Mouse (Mus musculus) MEL (cell line): ENCODE measurements around the gene Atp6v0a4.
A peak's percentile ranks its signal among the peaks of the same experiment; 100 is the strongest.

Experiments
- CTCF ChIP-seq, 3 experiments: IDR thresholded peaks in 2 of 3; conservative IDR thresholded peaks in 1 of 3; 2 replicates each; pipeline ENCODE4 v1.5.1; 2011 to 2012; ENCODE audit warnings: low read length in 3 of 3, low read depth in 2 of 3, mild to moderate bottlenecking in 2 of 3, improper control_type of control experiment in 1 of 3, inconsistent platforms in 1 of 3, mixed read lengths in 1 of 3, moderate library complexity in 1 of 3; ENCODE audit not compliant: control insufficient read depth in 1 of 3, insufficient read depth in 1 of 3, poor library complexity in 1 of 3, severe bottlenecking in 1 of 3
- GATA1 ChIP-seq: IDR thresholded peaks from 2 replicates; pipeline ENCODE4 v1.6.1; 2011; ENCODE audit warnings: low read depth, low read length, improper control_type of control experiment

DNA sequence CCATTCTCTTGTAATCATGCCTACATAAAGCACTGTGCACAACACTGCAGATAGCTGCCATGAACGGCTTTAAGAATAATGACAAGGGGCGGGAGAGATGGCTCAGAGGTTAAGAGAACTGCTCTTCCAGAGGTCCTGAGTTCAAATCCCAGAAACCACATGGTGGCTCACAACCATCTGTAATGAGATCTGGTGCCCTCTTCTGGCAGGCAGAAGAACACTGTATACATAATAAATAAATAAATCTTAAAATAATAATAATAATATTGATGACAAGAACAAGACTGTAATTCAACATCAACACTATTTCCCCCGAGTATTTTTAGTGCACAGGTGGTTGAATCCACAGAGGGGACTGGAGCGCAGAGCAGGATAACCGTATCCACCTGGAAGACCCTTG, 31.8 kb upstream of the Atp6v0a4 start:
- TF ChIP-seq CTCF (IDR thresholded peaks at IDR 0.05 in 2 of 3, conservative IDR thresholded peaks at IDR 0.05 in 1 of 3; ENCODE audit: control insufficient read depth in 1 of 3, insufficient read depth in 1 of 3, low read depth in 2 of 3, low read length in 3 of 3, poor library complexity in 1 of 3, severe bottlenecking in 1 of 3) (peak in 1 of 3 experiments; percentile 13; a peak in 2 of 6 replicates), GATA1 (no peak)
